Mouse (Mus musculus): ENCODE results near the gene Phtf1. TPM values are rescaled to one million over a fixed set of nuclear protein-coding genes. Genes with fewer than 3 reads are reported as not detected.

Phtf1 gene
- total and polyA plus RNA-seq, 3 experiments, result 13.3 to 36.1 (median 17.2) TPM

DNA sequence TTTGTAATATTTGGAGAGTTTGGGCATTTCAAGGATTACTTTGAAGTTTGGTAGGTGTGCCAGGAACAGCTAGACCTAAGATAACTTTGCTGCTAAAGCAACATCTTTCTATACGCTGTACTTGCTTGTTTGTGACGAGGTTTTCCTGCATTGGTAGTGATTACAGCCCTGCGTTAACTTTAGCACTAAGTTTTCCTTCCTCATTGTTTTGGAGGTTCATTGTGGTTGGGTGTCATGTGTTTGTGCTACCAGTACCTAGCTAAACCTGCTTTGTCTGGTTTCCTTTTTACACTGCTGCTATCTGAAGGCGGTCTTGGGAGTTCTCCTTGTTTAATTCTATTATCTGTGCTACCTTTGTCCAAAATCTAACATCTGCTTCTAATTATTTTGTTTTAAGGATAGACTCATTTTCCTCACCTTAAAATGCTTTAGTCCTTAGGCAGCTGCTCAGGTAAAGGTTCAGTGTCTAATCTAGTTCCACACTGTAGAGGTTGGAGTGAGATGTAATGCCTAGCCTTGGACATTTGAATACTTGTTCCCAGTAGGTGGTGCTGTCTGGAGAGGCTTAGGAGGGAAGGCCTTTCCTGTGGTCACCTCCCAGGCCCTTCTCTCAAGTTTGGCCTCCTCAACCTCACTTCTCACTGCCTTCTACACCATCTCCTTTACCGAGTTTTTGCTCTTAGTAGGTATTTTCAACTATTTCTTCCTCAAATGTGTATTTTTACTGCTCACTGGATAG, 42.2 kb downstream of the Phtf1 start:
- Histone ChIP-seq H3K4me3 (ENCODE audit: low read depth, low read length) (no peak overlapping the region), H3K27me3 (ENCODE audit: insufficient read depth, low read length) (no peaks in the 10 kb centered on the region), H3K4me1 (ENCODE audit: insufficient read depth, low read depth, low read length) (no peaks in the 10 kb centered on the region), H3K9me3 (replicated peaks) (no peaks in the 10 kb centered on the region), H3K36me3 (replicated peaks) (peaks cover 62% of the 10 kb centered on the region)
- DNase-seq (ENCODE audit: low spot score), result no peak
- TF ChIP-seq TAL1 (conservative IDR thresholded peaks at IDR 0.05; ENCODE audit: low read depth, low read length) (no peak), POLR2AphosphoS5 (IDR thresholded peaks at IDR 0.05; ENCODE audit: insufficient replicate concordance, low read depth, low read length) (no peak), GATA2 (IDR thresholded peaks at IDR 0.05; ENCODE audit: borderline replicate concordance, low read depth, low read length) (no peak), CTCF (IDR thresholded peaks at IDR 0.05; ENCODE audit: low read depth, low read length) (no peak), GATA1 (IDR thresholded peaks at IDR 0.05; ENCODE audit: borderline replicate concordance, low read length) (no peak)
- ATAC-seq (ENCODE audit: extremely low read depth, insufficient number of reproducible peaks, low FRiP score, poor library complexity, severe bottlenecking), result no peak

DNA sequence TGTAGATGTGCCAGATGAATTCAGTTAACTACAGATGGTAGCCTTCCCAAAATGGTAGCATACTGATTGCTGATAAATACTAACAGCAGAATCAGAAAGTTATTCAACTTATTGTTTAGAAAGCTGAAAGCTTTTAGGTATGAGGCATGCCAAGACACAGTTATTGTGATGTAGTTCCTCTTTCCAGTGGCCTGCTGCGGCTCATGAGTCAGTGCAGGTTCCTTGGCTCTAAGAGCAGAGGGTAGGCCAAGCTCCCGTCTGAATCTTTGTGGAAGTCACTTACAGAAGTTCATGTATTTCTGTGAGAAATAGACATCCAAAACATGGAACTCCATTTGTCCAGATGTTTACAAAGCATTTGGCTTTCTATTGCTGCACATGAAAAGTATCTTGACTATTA, 44.1 kb downstream of the Phtf1 start:
- Histone ChIP-seq H3K4me3 (ENCODE audit: low read depth, low read length) (no peak overlapping the region), H3K9me3 (replicated peaks) (no peaks in the 10 kb centered on the region), H3K27me3 (ENCODE audit: insufficient read depth, low read length) (no peaks in the 10 kb centered on the region), H3K4me1 (ENCODE audit: insufficient read depth, low read depth, low read length) (no peaks in the 10 kb centered on the region), H3K36me3 (replicated peaks) (peaks cover 58% of the 10 kb centered on the region)
- no peak for DNase-seq (ENCODE audit: low spot score)
- TF ChIP-seq GATA2 (IDR thresholded peaks at IDR 0.05; ENCODE audit: borderline replicate concordance, low read depth, low read length) (no peak), TAL1 (conservative IDR thresholded peaks at IDR 0.05; ENCODE audit: low read depth, low read length) (no peak), CTCF (IDR thresholded peaks at IDR 0.05; ENCODE audit: low read depth, low read length) (no peak), GATA1 (IDR thresholded peaks at IDR 0.05; ENCODE audit: borderline replicate concordance, low read length) (no peak), POLR2AphosphoS5 (IDR thresholded peaks at IDR 0.05; ENCODE audit: insufficient replicate concordance, low read depth, low read length) (no peak)
- no peak for ATAC-seq (ENCODE audit: extremely low read depth, insufficient number of reproducible peaks, low FRiP score, poor library complexity, severe bottlenecking)

DNA sequence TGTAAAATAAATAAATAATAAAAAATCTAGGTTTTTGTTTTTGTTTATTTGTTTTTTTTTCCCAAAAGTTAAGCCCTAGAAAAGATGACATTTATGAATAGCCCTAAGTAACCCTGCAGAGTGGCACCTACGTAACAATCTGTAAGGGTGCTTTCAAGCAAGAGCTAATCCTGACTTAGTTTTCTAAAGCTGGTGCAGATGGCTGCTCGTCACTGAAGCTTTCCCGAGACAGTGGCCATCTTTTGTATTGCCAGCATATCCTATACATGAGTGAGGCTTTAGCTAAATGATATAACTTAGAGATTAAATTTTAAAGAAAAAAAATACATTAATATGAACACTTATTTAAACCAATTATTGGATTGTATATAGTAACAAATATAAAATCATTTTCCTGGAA, 50.0 kb downstream of the Phtf1 start:
- H3K27me3 ChIP-seq (ENCODE audit: insufficient read depth, low read length), result no peaks in the 10 kb centered on the region
- H3K36me3 ChIP-seq (replicated peaks), result peaks cover 38% of the 10 kb centered on the region
- TF ChIP-seq GATA2 (IDR thresholded peaks at IDR 0.05; ENCODE audit: borderline replicate concordance, low read depth, low read length) (no peak), GATA1 (IDR thresholded peaks at IDR 0.05; ENCODE audit: borderline replicate concordance, low read length) (no peak), TAL1 (conservative IDR thresholded peaks at IDR 0.05; ENCODE audit: low read depth, low read length) (no peak), CTCF (IDR thresholded peaks at IDR 0.05; ENCODE audit: low read depth, low read length) (no peak), POLR2AphosphoS5 (IDR thresholded peaks at IDR 0.05; ENCODE audit: insufficient replicate concordance, low read depth, low read length) (no peak)
- H3K4me3 ChIP-seq (ENCODE audit: low read depth, low read length), result no peak overlapping the region
- no peaks in the 10 kb centered on the region for H3K9me3 ChIP-seq (replicated peaks)
- no peak for DNase-seq (ENCODE audit: low spot score)
- ATAC-seq (ENCODE audit: extremely low read depth, insufficient number of reproducible peaks, low FRiP score, poor library complexity, severe bottlenecking), result no peak
- H3K4me1 ChIP-seq (ENCODE audit: insufficient read depth, low read depth, low read length), result no peaks in the 10 kb centered on the region

DNA sequence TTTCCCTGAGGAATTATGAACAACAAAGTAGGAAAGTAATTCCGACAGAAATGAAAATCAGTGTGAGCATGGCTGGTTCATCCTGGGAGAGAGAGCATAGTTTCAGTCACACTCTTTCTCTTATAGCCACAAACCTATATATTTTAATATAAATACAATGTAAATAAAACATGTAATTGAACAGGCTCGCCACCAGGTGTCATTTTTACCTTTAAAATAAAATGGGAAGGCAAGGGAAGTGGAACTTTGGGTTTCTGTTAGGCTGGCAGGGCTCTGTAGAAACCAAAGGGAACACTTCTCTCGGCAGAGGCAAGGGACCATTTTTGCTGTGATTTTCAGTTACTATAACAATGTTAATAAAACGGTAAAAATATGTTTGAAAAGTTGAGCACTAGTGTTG, 51.5 kb downstream of the Phtf1 start:
- no peak for ATAC-seq (ENCODE audit: extremely low read depth, insufficient number of reproducible peaks, low FRiP score, poor library complexity, severe bottlenecking)
- Histone ChIP-seq H3K9me3 (replicated peaks) (no peaks in the 10 kb centered on the region), H3K27me3 (ENCODE audit: insufficient read depth, low read length) (no peaks in the 10 kb centered on the region), H3K36me3 (replicated peaks) (peaks cover 32% of the 10 kb centered on the region), H3K4me3 (ENCODE audit: low read depth, low read length) (no peak overlapping the region), H3K4me1 (ENCODE audit: insufficient read depth, low read depth, low read length) (no peaks in the 10 kb centered on the region)
- TF ChIP-seq POLR2AphosphoS5 (IDR thresholded peaks at IDR 0.05; ENCODE audit: insufficient replicate concordance, low read depth, low read length) (no peak), TAL1 (conservative IDR thresholded peaks at IDR 0.05; ENCODE audit: low read depth, low read length) (no peak), GATA1 (IDR thresholded peaks at IDR 0.05; ENCODE audit: borderline replicate concordance, low read length) (no peak), GATA2 (IDR thresholded peaks at IDR 0.05; ENCODE audit: borderline replicate concordance, low read depth, low read length) (no peak), CTCF (IDR thresholded peaks at IDR 0.05; ENCODE audit: low read depth, low read length) (no peak)
- no peak for DNase-seq (ENCODE audit: low spot score)

DNA sequence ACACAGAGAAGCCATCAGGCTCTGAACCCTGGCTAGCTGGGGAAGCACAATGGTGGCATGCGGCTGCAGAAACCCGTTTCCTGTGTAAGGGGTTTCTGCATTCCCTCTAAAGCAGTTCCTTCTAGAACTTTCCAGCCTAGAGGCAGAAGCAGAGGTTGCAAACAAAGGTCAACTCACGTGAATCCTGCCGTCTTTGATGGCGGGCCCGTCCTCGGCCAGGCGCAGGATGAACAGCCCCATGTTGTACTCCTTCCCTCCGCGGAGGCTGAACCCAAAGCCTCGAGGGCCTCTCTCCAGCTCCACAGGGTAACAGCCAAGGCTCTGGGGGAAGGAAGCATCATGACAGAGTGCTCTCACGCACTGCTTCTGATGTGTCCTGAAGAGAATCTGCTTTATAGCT, 52.2 kb downstream of the Phtf1 start:
- peaks cover 25% of the 10 kb centered on the region for H3K36me3 ChIP-seq (replicated peaks)
- no peaks in the 10 kb centered on the region for H3K9me3 ChIP-seq (replicated peaks)
- TF ChIP-seq GATA1 (IDR thresholded peaks at IDR 0.05; ENCODE audit: borderline replicate concordance, low read length) (no peak), POLR2AphosphoS5 (IDR thresholded peaks at IDR 0.05; ENCODE audit: insufficient replicate concordance, low read depth, low read length) (no peak), TAL1 (conservative IDR thresholded peaks at IDR 0.05; ENCODE audit: low read depth, low read length) (no peak), GATA2 (IDR thresholded peaks at IDR 0.05; ENCODE audit: borderline replicate concordance, low read depth, low read length) (no peak), CTCF (IDR thresholded peaks at IDR 0.05; ENCODE audit: low read depth, low read length) (no peak)
- H3K4me1 ChIP-seq (ENCODE audit: insufficient read depth, low read depth, low read length), result no peaks in the 10 kb centered on the region
- no peak for DNase-seq (ENCODE audit: low spot score)
- no peak overlapping the region for H3K4me3 ChIP-seq (ENCODE audit: low read depth, low read length)
- ATAC-seq (ENCODE audit: extremely low read depth, insufficient number of reproducible peaks, low FRiP score, poor library complexity, severe bottlenecking), result no peak
- H3K27me3 ChIP-seq (ENCODE audit: insufficient read depth, low read length), result no peaks in the 10 kb centered on the region

DNA sequence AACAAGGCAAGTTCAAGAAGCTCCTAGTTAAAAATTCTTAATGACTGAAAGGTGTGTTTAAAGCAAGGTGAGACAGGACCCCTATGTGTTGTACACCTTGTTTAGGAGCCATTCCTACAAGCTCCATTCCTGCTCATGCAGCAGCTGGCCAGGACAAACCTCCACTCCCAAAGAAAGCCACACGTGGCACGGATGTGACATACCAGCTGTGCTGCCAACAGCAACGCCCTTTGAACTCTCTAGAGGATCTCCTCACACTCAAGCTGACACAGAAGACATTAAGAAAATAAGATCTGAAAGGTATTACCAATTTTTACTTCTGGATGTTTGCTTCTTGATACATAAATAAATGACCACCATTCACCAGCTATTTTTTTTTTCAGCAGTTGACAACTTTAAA, 59.0 kb downstream of the Phtf1 start:
- TF ChIP-seq TAL1 (conservative IDR thresholded peaks at IDR 0.05; ENCODE audit: low read depth, low read length), result no peak
- TF ChIP-seq CTCF (IDR thresholded peaks at IDR 0.05; ENCODE audit: low read depth, low read length), result no peak
- no peak for TF ChIP-seq GATA2 (IDR thresholded peaks at IDR 0.05; ENCODE audit: borderline replicate concordance, low read depth, low read length)
- no peak for TF ChIP-seq GATA1 (IDR thresholded peaks at IDR 0.05; ENCODE audit: borderline replicate concordance, low read length)
- no peak for TF ChIP-seq POLR2AphosphoS5 (IDR thresholded peaks at IDR 0.05; ENCODE audit: insufficient replicate concordance, low read depth, low read length)
- peaks cover 5% of the 10 kb centered on the region for H3K27me3 ChIP-seq (ENCODE audit: insufficient read depth, low read length)
- DNase-seq (ENCODE audit: low spot score) (no peak), ATAC-seq (ENCODE audit: extremely low read depth, insufficient number of reproducible peaks, low FRiP score, poor library complexity, severe bottlenecking) (no peak)
- H3K4me1 ChIP-seq (ENCODE audit: insufficient read depth, low read depth, low read length), result no peaks in the 10 kb centered on the region
- no peaks in the 10 kb centered on the region for H3K9me3 ChIP-seq (replicated peaks)
- no peak overlapping the region for H3K4me3 ChIP-seq (ENCODE audit: low read depth, low read length)
- no peaks in the 10 kb centered on the region for H3K36me3 ChIP-seq (replicated peaks)

Measured in G1E (cell line).